Comparison of ENCODE assay signal across 7 mouse cellular contexts in genomic region chr17:34719886-34720285, GRCm38 (mm10). TPM values are rescaled to one million over a fixed set of nuclear protein-coding genes. Genes with fewer than 3 reads are reported as not detected.
"Had no signal": no experiment of that assay in that cellular context is flagged by ENCODE, and none has a peak within 500 bp of the region (broad histone marks: within the 10 kb centered on the region; RNA-seq: fewer than 3 reads in every experiment).

No protein-coding gene starts in this region.

RNA-seq across cellular contexts. Expression of gene C4b, which starts 23.8 kb away (rescaled TPM):
- total RNA-seq: granulocyte monocyte progenitor cell, adult 5-6 weeks had no signal
- polyA plus RNA-seq: heart, embryonic 10.5 days; hindbrain, embryonic 10.5 days; hindbrain, embryonic 12.5 days; hindbrain, embryonic 14.5 days; limb, embryonic 10.5 days; limb, embryonic 12.5 days had no signal

RNA-seq across cellular contexts. Expression of gene Tnxb, which starts 49.6 kb away (rescaled TPM):
- total RNA-seq: granulocyte monocyte progenitor cell, adult 5-6 weeks had no signal
- polyA plus RNA-seq: limb, embryonic 10.5 days; limb, embryonic 12.5 days had no signal
